Mouse (Mus musculus) neural tube, embryonic 13.5 days (tissue): ENCODE results near the gene Trim29. TPM values are rescaled to one million over a fixed set of nuclear protein-coding genes. Genes with fewer than 3 reads are reported as not detected.

ENCODE experiments used
- ATAC-seq: fragments of 200-750 bp; cut with Nextera tagmentation; 2 replicates; pipeline ENCODE4 v1.8.0; 2017; ENCODE audit warnings: low read depth, mild to moderate bottlenecking, moderate TSS enrichment, moderate library complexity
- H3K27ac ChIP-seq: fragments of 300-500 bp; sonication (generic); replicated peaks from 2 replicates; pipeline ENCODE4 v1.5.1; 2015; ENCODE audit warnings: moderate library complexity, mild to moderate bottlenecking, inconsistent platforms
- H3K27me3 ChIP-seq: fragments of 300-500 bp; sonication (generic); 2 replicates; pipeline ENCODE4 v1.6.1; 2015; ENCODE audit warnings: mild to moderate bottlenecking, inconsistent platforms
- H3K36me3 ChIP-seq: fragments of 300-500 bp; sonication (generic); 2 replicates; pipeline ENCODE4 v1.6.1; 2015; ENCODE audit warnings: mild to moderate bottlenecking, inconsistent platforms
- H3K4me1 ChIP-seq: fragments of 300-500 bp; sonication (generic); replicated peaks from 2 replicates; pipeline ENCODE4 v1.6.1; 2015; ENCODE audit warnings: inconsistent platforms
- H3K4me2 ChIP-seq: fragments of 300-500 bp; sonication (generic); 2 replicates; pipeline ENCODE4 v1.6.1; 2015; ENCODE audit warnings: inconsistent platforms, mild to moderate bottlenecking, moderate library complexity
- H3K4me3 ChIP-seq: fragments of 300-500 bp; sonication (generic); 2 replicates; pipeline ENCODE4 v1.5.1; 2015; ENCODE audit warnings: mild to moderate bottlenecking, inconsistent platforms
- H3K9ac ChIP-seq: fragments of 300-500 bp; sonication (generic); 2 replicates; pipeline ENCODE4 v1.6.1; 2015; ENCODE audit warnings: moderate library complexity, mild to moderate bottlenecking, inconsistent platforms
- H3K9me3 ChIP-seq: fragments of 300-500 bp; sonication (generic); 2 replicates; pipeline ENCODE4 v1.6.1; 2016; ENCODE audit warnings: inconsistent platforms
- WGBS: fragments of 180-500 bp; shearing (Covaris S2); methylation state at CpG from one replicate; pipeline ENCODE4 v1.1.7; 2015; 5-methylcytosine and 5-hydroxymethylcytosine counted together
- polyA plus RNA-seq: library from polyadenylated mRNA; unstranded; fragments of >200 nt; fragmentation: Nextera tagmentation; extraction: Ambion mirVana; gene quantifications from 2 replicates; pipeline ENCODE4 v1.2.1, GENCODE M21; 2015

Trim29 gene
- polyA plus RNA-seq, 1 experiment from 2014 or later, result 0.38 TPM

DNA sequence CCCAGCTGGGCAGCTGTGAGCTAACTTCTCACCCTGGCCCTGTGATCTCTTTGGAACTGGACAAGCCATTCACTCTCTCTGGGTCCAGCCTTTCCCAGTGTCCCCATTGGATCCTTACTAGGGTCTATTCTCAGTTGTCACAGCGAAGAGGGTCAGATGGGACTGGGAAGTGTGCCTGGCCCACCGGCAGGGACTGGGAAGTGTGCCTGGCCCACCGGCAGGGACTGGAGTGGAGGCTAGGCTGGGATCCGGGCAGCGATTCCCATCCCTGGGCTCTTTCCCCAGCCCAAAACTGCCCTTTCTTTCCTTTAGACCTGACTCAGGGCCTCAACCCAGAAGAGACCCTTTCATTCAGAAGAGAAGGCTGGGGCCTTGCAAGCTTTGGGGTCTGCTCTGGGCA is 27.4 kb downstream of the Trim29 start:
- Histone ChIP-seq H3K27me3 (0 out of 2 replicates have a peak, but pooled peaks cover 4% of the 10 kb centered on the region), H3K36me3 (no peaks in the 10 kb centered on the region), H3K27ac (no peak overlapping the region), H3K4me3 (no peak overlapping the region), H3K4me1 (peaks cover 14% of the 10 kb centered on the region), H3K4me2 (no peak overlapping the region), H3K9me3 (no peaks in the 10 kb centered on the region), H3K9ac (0 out of 2 replicates have a peak overlapping the region, but pooled peaks have one; percentile 22)
- WGBS, result 70% methylated on average over 5 of the region's 5 CpGs
- no peak for ATAC-seq

DNA sequence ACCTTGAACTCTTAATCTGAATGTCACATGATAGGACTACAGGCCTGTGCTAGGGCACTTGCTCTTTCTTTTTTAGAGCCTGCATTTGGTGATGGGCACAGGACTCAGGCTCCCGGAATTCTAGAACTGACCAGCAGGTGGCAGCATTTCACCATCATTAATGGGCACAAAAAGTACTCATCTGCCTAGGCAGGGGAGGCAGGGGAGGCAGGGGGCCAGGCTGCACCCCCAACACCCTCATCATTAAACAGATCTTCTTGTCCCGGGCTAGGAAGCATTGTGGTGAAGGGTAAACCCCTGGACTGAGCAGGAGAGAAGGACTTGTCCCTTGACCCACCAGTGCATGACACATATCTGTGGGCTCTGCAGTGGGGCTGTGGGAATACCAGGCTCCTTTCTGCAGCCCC is 29.0 kb downstream of the Trim29 start:
- no peaks in the 10 kb centered on the region for H3K36me3 ChIP-seq
- H3K4me1 ChIP-seq, result peaks cover 19% of the 10 kb centered on the region
- H3K4me2 ChIP-seq, result no peak overlapping the region
- 0 out of 2 replicates have a peak, but pooled peaks cover 4% of the 10 kb centered on the region for H3K27me3 ChIP-seq
- H3K4me3 ChIP-seq, result no peak overlapping the region
- H3K27ac ChIP-seq, result no peak overlapping the region
- 0% methylated on average over 2 of the region's 2 CpGs for WGBS
- H3K9me3 ChIP-seq, result no peaks in the 10 kb centered on the region
- peak; percentile 70; the same call in 1 of the 2 replicates for ATAC-seq
- no peak overlapping the region for H3K9ac ChIP-seq

DNA sequence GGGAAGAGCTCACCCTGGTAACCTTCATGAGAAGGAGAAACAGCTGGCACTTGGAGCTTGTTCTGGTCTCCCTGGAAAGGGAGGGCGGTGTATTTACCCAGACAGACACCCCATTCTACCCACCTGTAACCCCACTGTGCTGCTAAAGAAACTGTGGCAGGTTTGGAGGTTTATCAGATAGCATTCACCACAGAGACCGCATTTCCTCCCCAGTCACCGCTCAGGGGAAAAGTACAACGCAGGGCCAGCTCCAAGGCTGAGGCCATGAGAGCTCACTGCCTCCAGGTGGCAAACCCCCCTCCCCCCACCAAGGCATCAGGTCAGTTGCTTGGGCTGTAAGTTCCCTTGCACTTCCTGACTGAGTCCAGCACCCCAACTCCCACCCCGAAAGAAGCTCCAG is 39.4 kb downstream of the Trim29 start:
- WGBS, result 45% methylated on average over 5 of the region's 5 CpGs
- no peak overlapping the region for H3K4me3 ChIP-seq
- no peaks in the 10 kb centered on the region for H3K27me3 ChIP-seq
- no peaks in the 10 kb centered on the region for H3K36me3 ChIP-seq
- peaks cover 20% of the 10 kb centered on the region for H3K4me1 ChIP-seq
- no peaks in the 10 kb centered on the region for H3K9me3 ChIP-seq
- no peak overlapping the region for H3K9ac ChIP-seq
- no peak overlapping the region for H3K4me2 ChIP-seq
- no peak overlapping the region for H3K27ac ChIP-seq
- no peak for ATAC-seq

DNA sequence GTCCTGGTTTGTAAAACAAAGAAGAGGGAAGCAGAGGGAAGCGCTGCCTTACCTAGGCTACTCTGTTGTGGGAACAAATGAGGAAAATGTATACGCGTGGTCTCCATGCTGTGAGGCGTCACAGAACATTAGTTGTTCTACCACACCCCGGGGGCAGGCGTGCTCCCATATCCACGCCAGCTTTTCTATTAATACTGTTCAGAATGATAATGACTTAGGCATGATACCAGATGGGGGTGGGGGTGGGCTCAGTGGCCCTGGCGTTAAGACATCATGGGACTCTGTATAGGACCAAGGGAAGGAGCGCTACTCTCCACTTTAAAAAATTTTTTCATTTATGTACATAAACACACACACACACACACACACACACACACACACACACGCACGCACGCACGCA is 40.4 kb downstream of the Trim29 start:
- no peaks in the 10 kb centered on the region for H3K36me3 ChIP-seq
- H3K9ac ChIP-seq, result no peak overlapping the region
- H3K9me3 ChIP-seq, result no peaks in the 10 kb centered on the region
- H3K4me3 ChIP-seq, result no peak overlapping the region
- peaks cover 20% of the 10 kb centered on the region for H3K4me1 ChIP-seq
- 45% methylated on average over 13 of the region's 13 CpGs for WGBS
- H3K4me2 ChIP-seq, result no peak overlapping the region
- H3K27me3 ChIP-seq, result no peaks in the 10 kb centered on the region
- ATAC-seq, result peak; percentile 68
- peak overlapping the region; percentile 29 for H3K27ac ChIP-seq

- H3K4me3 ChIP-seq, result no peak overlapping the region
- no peaks in the 10 kb centered on the region for H3K9me3 ChIP-seq
- no peaks in the 10 kb centered on the region for H3K36me3 ChIP-seq
- H3K4me2 ChIP-seq, result no peak overlapping the region
- H3K27me3 ChIP-seq, result no peaks in the 10 kb centered on the region; the same call in none of the 2 replicates
- ATAC-seq, result no peak
- H3K9ac ChIP-seq, result no peak overlapping the region
- no peak overlapping the region for H3K27ac ChIP-seq
- H3K4me1 ChIP-seq, result peaks cover 13% of the 10 kb centered on the region
Measured at GRCm38 (mm10) chr9:43357011-43357410, 46.4 kb downstream of the Trim29 start.

DNA sequence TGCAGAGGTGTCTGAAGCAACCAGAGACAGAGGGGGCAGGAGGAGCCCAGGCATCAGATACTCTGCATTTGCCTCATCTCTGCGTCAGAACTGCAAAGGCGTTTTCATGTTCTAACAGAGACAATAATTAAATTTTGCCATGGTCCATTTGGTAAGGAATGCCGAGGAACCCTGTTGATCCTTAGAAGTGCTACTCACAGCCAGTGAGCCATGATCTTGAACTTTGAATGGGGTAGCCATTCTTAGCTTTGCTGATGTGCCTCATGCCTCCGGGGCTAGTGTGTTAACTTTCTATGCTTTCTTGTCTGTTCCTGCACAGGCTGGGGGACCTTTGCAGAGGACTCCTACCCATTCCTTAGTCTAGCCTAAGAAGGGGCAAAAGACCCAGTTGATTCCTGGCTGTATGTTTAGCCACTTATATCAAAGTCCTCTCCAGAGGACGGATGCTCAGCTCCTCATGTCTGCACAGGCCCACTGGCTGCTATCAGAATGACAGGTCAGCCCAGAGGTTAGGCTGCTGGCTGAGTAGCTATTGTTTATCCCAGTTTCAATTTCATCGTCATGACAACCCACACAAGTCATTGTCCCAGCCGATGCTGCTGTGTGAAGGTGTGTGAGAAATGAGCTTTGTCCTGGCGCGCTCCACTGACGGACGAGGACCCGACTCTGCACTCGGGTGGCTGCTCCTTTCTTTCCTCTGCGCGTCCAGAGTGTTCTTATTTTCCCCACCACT is 48.1 kb downstream of the Trim29 start:
- peaks cover 12% of the 10 kb centered on the region for H3K4me1 ChIP-seq
- peak; percentile 19; the same call in 1 of the 2 replicates for ATAC-seq
- no peaks in the 10 kb centered on the region for H3K9me3 ChIP-seq
- no peak overlapping the region for H3K4me2 ChIP-seq
- H3K27me3 ChIP-seq, result no peaks in the 10 kb centered on the region; the same call in none of the 2 replicates
- no peak overlapping the region for H3K27ac ChIP-seq
- no peak overlapping the region for H3K9ac ChIP-seq
- H3K4me3 ChIP-seq, result no peak overlapping the region
- H3K36me3 ChIP-seq, result no peaks in the 10 kb centered on the region
- WGBS, result 25% methylated on average over 15 of the region's 15 CpGs

DNA sequence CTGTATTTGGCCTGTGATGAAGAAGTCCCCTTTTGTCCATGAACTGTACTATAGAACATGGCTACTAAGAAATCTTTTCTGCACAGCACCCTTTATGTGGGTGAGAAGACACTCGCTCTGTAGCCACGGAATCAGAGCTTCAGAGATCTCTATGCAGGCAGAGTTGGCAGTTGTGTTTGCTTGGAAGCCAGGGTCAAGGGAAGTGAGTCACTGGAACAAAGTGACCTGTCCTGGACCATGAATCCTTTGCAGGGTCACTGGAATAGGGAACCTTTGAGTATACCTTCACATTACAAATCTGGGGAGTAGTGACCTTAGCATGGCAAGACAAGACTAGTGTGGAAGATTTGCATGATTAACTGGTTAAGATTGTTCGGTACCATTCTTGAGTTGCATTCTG is 58.1 kb downstream of the Trim29 start:
- H3K36me3 ChIP-seq, result no peaks in the 10 kb centered on the region
- H3K9me3 ChIP-seq, result no peaks in the 10 kb centered on the region
- WGBS, result 93% methylated on average over 3 of the region's 3 CpGs
- peaks cover 10% of the 10 kb centered on the region for H3K4me1 ChIP-seq
- no peak overlapping the region for H3K27ac ChIP-seq
- no peak overlapping the region for H3K4me2 ChIP-seq
- H3K27me3 ChIP-seq, result no peaks in the 10 kb centered on the region
- H3K9ac ChIP-seq, result no peak overlapping the region
- H3K4me3 ChIP-seq, result no peak overlapping the region
- no peak for ATAC-seq

DNA sequence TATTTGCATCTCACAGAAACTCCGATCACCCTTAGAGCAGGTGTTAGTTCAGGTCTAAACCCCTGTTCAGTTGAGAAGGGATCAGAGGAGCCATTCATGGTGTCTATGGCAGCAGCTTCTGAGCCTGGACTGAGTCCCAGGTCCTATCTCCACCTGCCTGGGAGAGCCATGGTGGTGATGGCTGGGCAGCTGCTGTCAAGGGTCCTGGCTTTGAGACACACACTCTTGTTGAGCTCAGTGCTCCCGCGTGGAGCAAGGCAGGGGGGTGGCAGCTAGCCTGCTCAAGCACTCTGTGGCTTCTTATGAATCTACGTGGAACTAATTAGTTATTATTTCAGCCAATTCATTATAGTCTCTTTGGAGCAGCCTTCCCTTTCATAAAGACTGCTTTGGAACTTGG is 73.2 kb downstream of the Trim29 start:
- peaks cover 23% of the 10 kb centered on the region for H3K27me3 ChIP-seq
- peaks cover 9% of the 10 kb centered on the region; the same call in 1 of the 2 replicates for H3K4me1 ChIP-seq
- H3K4me3 ChIP-seq, result no peak overlapping the region
- WGBS, result 71% methylated on average over 4 of the region's 4 CpGs
- no peaks in the 10 kb centered on the region for H3K9me3 ChIP-seq
- no peak overlapping the region for H3K4me2 ChIP-seq
- H3K36me3 ChIP-seq, result no peaks in the 10 kb centered on the region
- no peak for ATAC-seq
- H3K27ac ChIP-seq, result no peak overlapping the region
- no peak overlapping the region for H3K9ac ChIP-seq

- Histone ChIP-seq H3K9ac (no peak overlapping the region), H3K4me2 (no peak overlapping the region), H3K9me3 (no peaks in the 10 kb centered on the region), H3K4me1 (peaks cover 14% of the 10 kb centered on the region; the same call in 1 of the 2 replicates), H3K27me3 (peaks cover 23% of the 10 kb centered on the region), H3K4me3 (no peak overlapping the region), H3K27ac (no peak overlapping the region), H3K36me3 (no peaks in the 10 kb centered on the region)
- WGBS, result 86% methylated on average over 3 of the region's 3 CpGs
- ATAC-seq, result no peak
Measured at GRCm38 (mm10) chr9:43384400-43384799, 73.8 kb downstream of the Trim29 start.

Other genes starting within 250 kb of the Trim29 start
- gene Arhgef12, start 203.6 kb upstream of the Trim29 start, polyA plus RNA-seq, result 15.3 and 19.9 TPM in 2 replicates
- gene Tmem136, start 194.3 kb upstream of the Trim29 start, polyA plus RNA-seq, result 12.9 and 13.2 TPM in 2 replicates
- not detected in 2 replicates for gene Pou2f3, start 100.5 kb upstream of the Trim29 start, polyA plus RNA-seq
- 17.3 and 21.1 TPM in 2 replicates for gene Oaf, start 70.9 kb upstream of the Trim29 start, polyA plus RNA-seq